In genomic region chr15:79752742-79753419, GRCm38 (mm10) we compare ENCODE assay signal across 8 mouse cellular contexts. TPM values are rescaled to one million over a fixed set of nuclear protein-coding genes. Genes with fewer than 3 reads are reported as not detected.
DNase-seq lines count a peak whose midpoint lies in the region; ATAC-seq and TF ChIP-seq lines count a peak whose summit lies in the region.

No protein-coding gene starts in this region.

- H3K4me1 ChIP-seq in CH12.LX (ENCODE audit: control insufficient read depth in 1 of 2, insufficient read depth in 2 of 2): peaks cover 0 to 45% of the 10 kb centered on the region in 2 experiments; a peak in 2 of 4 replicates

- no peaks in the 10 kb centered on the region for H3K27me3 ChIP-seq in CH12.LX (replicated peaks)

- H3K9ac ChIP-seq in CH12.LX (ENCODE audit: insufficient read depth, low read depth): no peak overlapping the region

- in situ Hi-C loops in CH12.LX (cut with MboI; ENCODE audit: low pct_ligation_motif_present, low pct_unique_long_range_greater_than_20kb, low sequenced_read_pairs): no loop called here

- TF ChIP-seq POLR2A in CH12.LX (IDR thresholded peaks at IDR 0.05; ENCODE audit: low read depth, low read length): no peak

- peaks cover 0 to 28% of the 10 kb centered on the region in 2 experiments for H3K36me3 ChIP-seq in CH12.LX (replicated peaks in 1 of 2; ENCODE audit: control insufficient read depth in 1 of 2, insufficient read depth in 1 of 2, low read length in 1 of 2)

- H3K79me2 ChIP-seq in CH12.LX (replicated peaks; ENCODE audit: control insufficient read depth, extremely low read depth, insufficient read depth, poor library complexity, severe bottlenecking): no peaks in the 10 kb centered on the region

- TF ChIP-seq EP300 in CH12.LX (IDR thresholded peaks at IDR 0.05; ENCODE audit: low read length): no peak

- peak; percentile 49 for DNase-seq in CH12.LX (ENCODE audit: extremely low read depth)
- DNase-seq in adrenal gland, postnatal 4 days (ENCODE audit: low spot score in 2 of 2): peak; percentile 55 to 60
- peak; percentile 85 to 88 for DNase-seq in layer of hippocampus, postnatal 10 days (ENCODE audit: low spot score in 2 of 2)
- peak; percentile 80 for DNase-seq in retina, postnatal 1 day
- DNase-seq in urinary bladder, postnatal 14 days (ENCODE audit: low spot score): peak; percentile 77

- TF ChIP-seq RAD21 in CH12.LX (IDR thresholded peaks at IDR 0.05; ENCODE audit: low read depth, low read length): peak; percentile 89

- ATAC-seq in erythroblast, adult 5-6 weeks (replicated peaks; ENCODE audit: low FRiP score, poor library complexity, severe bottlenecking): peak; percentile 77
- peak; percentile 34 to 64 for ATAC-seq in hematopoietic stem cell, adult 5-6 weeks (replicated peaks in 1 of 2; ENCODE audit: insufficient read depth in 1 of 2, low FRiP score in 2 of 2, low TSS enrichment in 1 of 2, low read depth in 1 of 2, poor library complexity in 2 of 2, severe bottlenecking in 2 of 2)
- peak; percentile 72 for ATAC-seq in megakaryocyte, adult 5-6 weeks (ENCODE audit: poor library complexity, severe bottlenecking)

- no peak overlapping the region for H3K4me3 ChIP-seq in CH12.LX (replicated peaks in 1 of 3; ENCODE audit: low read depth in 2 of 3, low read length in 2 of 3, poor library complexity in 1 of 3)

- H3K9me3 ChIP-seq in CH12.LX (replicated peaks; ENCODE audit: low read length): no peaks in the 10 kb centered on the region

- TF ChIP-seq CTCF in CH12.LX (conservative IDR thresholded peaks at IDR 0.05 in 1 of 2, IDR thresholded peaks at IDR 0.05 in 1 of 2; ENCODE audit: low read depth in 2 of 2, low read length in 2 of 2): peak; percentile 90 to 97

- dilution Hi-C loops in CH12.LX (cut with MboI; ENCODE audit: extremely low pct_ligation_motif_present, extremely low pct_unique_long_range_greater_than_20kb, low sequenced_read_pairs): no loop called here

- no peak overlapping the region for H3K4me2 ChIP-seq in CH12.LX (ENCODE audit: insufficient read depth, low read depth, poor library complexity, severe bottlenecking)

- no peak overlapping the region for H3K27ac ChIP-seq in CH12.LX (ENCODE audit: insufficient read depth, low read depth)

TF ChIP-seq in CH12.LX, 34 proteins besides CTCF, POLR2A, EP300 and RAD21:
- TF ChIP-seq BHLHE40 (IDR thresholded peaks at IDR 0.05; ENCODE audit: low read depth, low read length): no peak
- no peak for TF ChIP-seq JUND (conservative IDR thresholded peaks at IDR 0.05; ENCODE audit: low read depth, low read length)
- no peak for TF ChIP-seq CHD1 (IDR thresholded peaks at IDR 0.05; ENCODE audit: low read depth, low read length)
- TF ChIP-seq NELFE (IDR thresholded peaks at IDR 0.05; ENCODE audit: low read depth, low read length): peak; percentile 21; the same call in 1 of the 2 replicates
- TF ChIP-seq ZNF384 (IDR thresholded peaks at IDR 0.05; ENCODE audit: low read depth, low read length): no peak
- TF ChIP-seq CHD2 (IDR thresholded peaks at IDR 0.05; ENCODE audit: low read length): no peak
- 0 out of 2 replicates have a peak, but pooled peaks have one; percentile 47 for TF ChIP-seq MAZ (IDR thresholded peaks at IDR 0.05; ENCODE audit: low read depth, low read length)
- no peak for TF ChIP-seq E2F4 (IDR thresholded peaks at IDR 0.05; ENCODE audit: insufficient replicate concordance, low read depth, low read length)
- TF ChIP-seq PAX5 (IDR thresholded peaks at IDR 0.05; ENCODE audit: low read length): no peak
- TF ChIP-seq NRF1 (IDR thresholded peaks at IDR 0.05; ENCODE audit: low read depth, low read length): no peak
- TF ChIP-seq TBP (conservative IDR thresholded peaks at IDR 0.05; ENCODE audit: low read depth, low read length): no peak
- no peak for TF ChIP-seq UBTF (IDR thresholded peaks at IDR 0.05; ENCODE audit: low read depth, low read length)
- peak; percentile 89 for TF ChIP-seq SMC3 (IDR thresholded peaks at IDR 0.05; ENCODE audit: low read depth, low read length)
- peak; percentile 44; the same call in 1 of the 2 replicates for TF ChIP-seq ZC3H11A (IDR thresholded peaks at IDR 0.05; ENCODE audit: low read depth, low read length)
- no peak for TF ChIP-seq ZKSCAN1 (IDR thresholded peaks at IDR 0.05; ENCODE audit: borderline replicate concordance, low read depth, low read length)
- TF ChIP-seq ELF1 (IDR thresholded peaks at IDR 0.05; ENCODE audit: low read depth, low read length): peak; percentile 86

RNA-seq across cellular contexts. Expression of gene Sun2, which starts 10.5 kb away (rescaled TPM):
- 20.1 and 26.5 TPM in 2 replicates for total RNA-seq in CH12.LX (2012; rRNA removed)
- total RNA-seq in CH12.LX (2014; rRNA removed): 18.6 and 20.8 TPM in 2 replicates
- polyA plus RNA-seq in CH12.LX (2012; ENCODE audit: insufficient read length, low read depth): 19.7 and 22.3 TPM in 2 replicates
- 10 to 100 TPM; 53.3 to 56.7 TPM for total RNA-seq in adrenal gland, postnatal 4 days (2021)
- 23.4 and 26.5 TPM in 2 replicates for total RNA-seq in erythroblast, adult 5-6 weeks (2015; ENCODE audit: low replicate concordance)
- 44.7 and 48.8 TPM in 2 replicates for total RNA-seq in erythroblast, adult 5-6 weeks (2017; ENCODE audit: low replicate concordance)
- 110 and 149 TPM in 2 replicates for total RNA-seq in hematopoietic stem cell, adult 5-6 weeks (2017)
- total RNA-seq in layer of hippocampus, postnatal 10 days (2021): 10 to 100 TPM; 16.1 to 19.1 TPM
- 53.6 and 54.4 TPM in 2 replicates for total RNA-seq in megakaryocyte, adult 5-6 weeks (2015)
- 129 and 161 TPM in 2 replicates for total RNA-seq in megakaryocyte, adult 5-6 weeks (2017)

RNA-seq across cellular contexts. Expression of gene Dnal4, which starts 24.8 kb away (rescaled TPM):
- total RNA-seq in CH12.LX (2012; rRNA removed) (16.5 and 20.9 TPM in 2 replicates), CH12.LX (2014; rRNA removed) (11.3 and 11.7 TPM in 2 replicates)
- 17.8 and 18.5 TPM in 2 replicates for polyA plus RNA-seq in CH12.LX (2012; ENCODE audit: insufficient read length, low read depth)
- total RNA-seq in adrenal gland, postnatal 4 days (2021): 10 to 100 TPM; 25.3 to 25.6 TPM
- 4.2 TPM in 1 of 2 replicates, not detected in the other for total RNA-seq in erythroblast, adult 5-6 weeks (2015; ENCODE audit: low replicate concordance)
- 0.68 and 1.7 TPM in 2 replicates for total RNA-seq in erythroblast, adult 5-6 weeks (2017; ENCODE audit: low replicate concordance)
- total RNA-seq in hematopoietic stem cell, adult 5-6 weeks (2017): 8.3 and 18.0 TPM in 2 replicates
- 10 to 100 TPM; 31.9 to 33.4 TPM for total RNA-seq in layer of hippocampus, postnatal 10 days (2021)
- 13.9 and 14.1 TPM in 2 replicates for total RNA-seq in megakaryocyte, adult 5-6 weeks (2015)
- total RNA-seq in megakaryocyte, adult 5-6 weeks (2017): 9.6 and 12.3 TPM in 2 replicates

RNA-seq across cellular contexts. Expression of gene Nptxr, which starts 51.7 kb away (rescaled TPM):
- 0.92 and 2.1 TPM in 2 replicates for total RNA-seq in CH12.LX (2012; rRNA removed)
- total RNA-seq in CH12.LX (2014; rRNA removed): 0.09 TPM in 1 of 2 replicates, not detected in the other
- polyA plus RNA-seq in CH12.LX (2012; ENCODE audit: insufficient read length, low read depth): 0.14 and 0.16 TPM in 2 replicates
- 10 to 100 TPM; 17.2 to 17.3 TPM for total RNA-seq in adrenal gland, postnatal 4 days (2021)
- total RNA-seq in erythroblast, adult 5-6 weeks (2015; ENCODE audit: low replicate concordance): 0.19 TPM in 1 of 2 replicates, not detected in the other
- 0.17 TPM in 1 of 2 replicates, not detected in the other for total RNA-seq in erythroblast, adult 5-6 weeks (2017; ENCODE audit: low replicate concordance)
- 0.30 and 1.7 TPM in 2 replicates for total RNA-seq in hematopoietic stem cell, adult 5-6 weeks (2017)
- total RNA-seq in layer of hippocampus, postnatal 10 days (2021): 100 to 1,000 TPM; 648 to 749 TPM
- 0.33 and 1.3 TPM in 2 replicates for total RNA-seq in megakaryocyte, adult 5-6 weeks (2015)
- total RNA-seq in megakaryocyte, adult 5-6 weeks (2017): 0.44 and 0.49 TPM in 2 replicates

Comparison
In these comparisons a context has a peak if more than half of its experiments do, and no peak if none do; other contexts are left out.
1. RNA of gene Nptxr, which starts 51.7 kb away (total RNA-seq): 648 to 749 TPM in layer of hippocampus, postnatal 10 days; 17.2 to 17.3 TPM in adrenal gland, postnatal 4 days, 0.09 to 2.1 TPM in CH12.LX, 0.33 to 1.3 TPM in megakaryocyte, adult 5-6 weeks, 0.30 to 1.7 TPM in hematopoietic stem cell, adult 5-6 weeks and 0.17 to 0.19 TPM in erythroblast, adult 5-6 weeks; every median in the first group is over 10 times any median in the second.
2. Peak in every context shown above with its lines, with median percentiles within 50 percentile points of each other: DNase-seq and ATAC-seq.